Mouse (Mus musculus) cerebellum, adult 9-10 months (tissue): ENCODE measurements around the gene A930002H24Rik.
"Not testable (repeated sequence)": the region's sequence is repeated elsewhere in the genome, so short reads cannot be mapped to it uniquely, and the experiment has no call there.

Experiments used
- DNase-seq: peaks from one replicate; pipeline ENCODE4 v3.0.0; 2022

The A930002H24Rik gene

DNA sequence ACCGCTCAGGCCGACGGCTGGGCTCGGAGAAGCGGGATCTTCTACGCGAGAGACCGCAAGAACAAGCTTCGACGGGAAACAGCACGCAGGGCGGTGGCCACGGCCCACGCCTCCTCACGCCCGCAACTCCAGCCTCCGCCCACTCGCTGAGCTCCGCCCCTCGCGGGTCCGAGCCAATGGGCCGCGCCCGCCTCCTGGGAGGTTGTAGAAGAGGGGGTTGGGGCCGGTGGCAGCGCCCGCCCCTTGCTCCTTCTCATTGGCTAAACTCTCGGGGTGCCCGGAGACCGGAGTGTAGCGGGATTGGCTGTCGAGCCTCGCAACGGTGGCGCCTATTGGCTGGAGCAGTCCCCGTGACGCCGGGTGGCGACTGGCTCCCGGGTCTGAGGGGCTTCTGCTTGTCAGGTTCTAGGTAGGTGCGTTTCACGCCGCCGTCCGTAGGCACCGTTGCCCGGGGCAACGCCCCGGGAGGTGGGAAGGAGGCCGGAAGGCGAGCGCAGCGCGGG lies at the start of gene A930002H24Rik:
A930002H24Rik (minus strand) TSS at position 145 of the 503 bp plus-strand sequence.
- DNase-seq = peak; percentile 99

DNA sequence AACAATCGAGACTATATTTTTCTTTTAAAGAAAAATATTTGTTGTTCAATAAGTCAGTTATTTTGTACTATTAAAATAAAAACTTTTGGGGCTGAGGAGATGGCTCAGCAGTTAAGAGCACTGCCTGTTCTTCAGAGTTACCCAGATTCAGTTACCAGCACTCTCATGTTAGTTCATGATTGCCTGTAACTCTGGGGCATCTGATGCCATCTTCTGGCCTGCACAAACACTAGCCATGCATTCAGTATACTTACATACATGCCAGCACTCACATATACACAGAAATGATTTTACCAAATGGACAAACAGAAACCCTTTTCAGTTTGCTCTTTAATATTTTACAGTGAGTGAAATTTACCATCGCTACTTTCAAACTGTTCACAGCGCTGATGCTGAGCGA lies 45.7 kb upstream of the A930002H24Rik start:
- no peak for DNase-seq

DNA sequence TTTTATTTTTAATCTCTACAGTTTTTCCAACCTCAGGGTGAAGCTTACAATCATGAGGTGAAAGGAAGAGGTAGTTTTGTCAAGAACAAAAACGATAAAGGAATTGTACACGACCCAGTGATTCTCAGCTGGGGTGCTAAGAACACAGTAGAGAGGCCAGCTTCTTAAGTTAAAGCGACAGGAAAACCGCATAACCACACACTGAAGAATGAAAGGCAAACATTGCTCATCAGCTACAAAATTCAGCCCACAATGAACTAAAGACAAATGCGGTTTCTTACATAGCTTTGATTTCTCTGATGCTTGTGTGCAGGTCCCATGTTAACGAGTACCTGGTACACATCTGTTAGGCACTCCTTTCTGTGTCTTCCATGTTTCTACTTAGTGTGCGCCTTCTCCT lies 33.5 kb upstream of the A930002H24Rik start:
- DNase-seq = no peak

DNA sequence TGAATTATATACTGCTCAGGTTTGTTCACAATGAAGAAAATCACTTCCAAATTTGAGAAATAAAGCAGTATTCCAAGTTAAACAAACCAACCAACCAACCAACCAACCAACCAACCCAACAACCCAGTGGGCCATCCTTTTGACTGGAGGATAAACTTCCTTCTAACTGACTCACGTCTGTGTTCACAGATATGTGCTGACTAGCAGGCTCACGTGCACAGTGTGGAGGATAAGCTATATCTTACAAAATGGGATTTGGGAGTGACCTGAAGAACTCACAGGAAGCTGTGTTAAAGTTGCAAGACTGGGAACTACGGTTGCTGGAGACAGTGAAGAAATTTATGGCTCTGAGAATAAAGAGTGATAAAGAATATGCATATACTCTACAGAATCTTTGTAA lies 32.2 kb upstream of the A930002H24Rik start:
- DNase-seq = no peak

DNA sequence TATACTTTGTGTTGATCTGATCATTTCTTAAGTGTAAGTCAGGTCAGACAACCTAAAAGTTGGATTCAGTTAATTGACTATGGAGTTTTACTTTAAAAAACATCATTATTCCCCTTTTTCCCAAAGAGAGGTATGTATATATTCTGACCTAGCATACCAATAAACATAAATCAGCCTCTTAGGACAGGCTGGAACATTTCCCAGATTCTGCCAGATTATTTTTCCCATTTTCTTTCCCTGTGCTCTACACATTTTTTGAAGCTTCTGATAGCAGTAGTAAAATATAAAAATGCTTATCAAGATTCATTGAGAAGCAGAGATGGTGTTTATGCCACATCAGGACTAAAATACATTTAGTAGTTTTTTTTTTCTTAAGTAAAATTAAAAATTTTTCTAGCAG lies 27.0 kb upstream of the A930002H24Rik start:
- DNase-seq = no peak

DNA sequence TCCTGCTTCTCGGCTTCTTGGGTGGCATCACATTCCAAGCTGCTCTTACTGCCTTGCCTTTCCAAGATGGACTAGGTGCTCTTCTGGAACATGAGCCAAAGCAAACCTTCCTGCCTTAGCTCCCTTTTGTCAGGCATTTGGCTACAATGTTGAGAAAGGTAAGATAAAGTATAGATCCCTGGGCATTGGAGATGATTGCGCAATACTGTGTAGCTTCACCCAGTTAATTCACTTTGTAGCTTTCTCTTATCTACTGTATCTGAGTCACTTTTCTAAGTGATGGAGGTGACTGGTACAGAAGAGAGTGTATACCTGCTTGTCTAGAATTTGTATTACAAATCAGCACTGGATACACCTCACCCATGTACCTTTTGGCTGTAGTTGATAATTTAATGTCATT lies 23.4 kb upstream of the A930002H24Rik start:
- DNase-seq = no peak

DNA sequence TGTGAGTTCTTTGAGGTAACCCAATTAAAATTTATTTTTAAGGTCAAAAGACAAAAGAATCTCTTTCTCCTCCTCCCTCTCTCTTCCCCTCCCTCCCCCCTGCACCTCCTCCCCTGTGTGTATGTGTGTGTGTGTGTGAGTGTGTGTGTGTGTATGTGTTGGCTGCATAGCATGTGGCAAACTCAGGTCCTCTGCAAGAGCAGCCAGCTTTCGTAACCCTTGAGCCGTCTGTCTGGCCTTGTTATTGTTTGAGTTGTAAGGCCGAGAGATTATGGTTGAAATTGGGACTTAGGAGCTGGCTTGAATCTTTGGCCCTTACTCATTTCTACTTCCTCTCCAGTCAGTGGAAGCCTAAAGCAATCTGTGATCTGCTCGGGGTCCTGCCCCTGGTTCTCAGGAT lies 16.4 kb upstream of the A930002H24Rik start:
- DNase-seq = no peak

DNA sequence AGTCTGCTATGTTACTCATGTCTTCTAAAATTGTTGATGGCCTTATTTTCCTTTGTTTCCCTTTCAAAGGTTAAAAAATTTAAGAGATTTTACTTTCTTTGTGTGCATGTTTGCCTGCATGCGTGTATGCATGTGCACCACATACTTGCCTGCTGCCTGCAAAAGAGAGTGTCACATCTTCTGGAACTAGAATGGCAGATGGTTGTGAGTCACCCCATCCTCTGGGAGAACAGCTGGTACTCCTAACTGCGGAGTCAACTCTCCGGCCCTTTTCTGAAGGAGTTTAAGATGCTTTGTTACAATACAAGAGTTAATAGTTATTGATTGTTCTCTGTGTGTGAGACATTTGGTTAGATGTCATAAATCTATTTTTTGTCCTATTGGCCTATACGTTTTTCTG lies 15.3 kb upstream of the A930002H24Rik start:
- DNase-seq = no peak

DNA sequence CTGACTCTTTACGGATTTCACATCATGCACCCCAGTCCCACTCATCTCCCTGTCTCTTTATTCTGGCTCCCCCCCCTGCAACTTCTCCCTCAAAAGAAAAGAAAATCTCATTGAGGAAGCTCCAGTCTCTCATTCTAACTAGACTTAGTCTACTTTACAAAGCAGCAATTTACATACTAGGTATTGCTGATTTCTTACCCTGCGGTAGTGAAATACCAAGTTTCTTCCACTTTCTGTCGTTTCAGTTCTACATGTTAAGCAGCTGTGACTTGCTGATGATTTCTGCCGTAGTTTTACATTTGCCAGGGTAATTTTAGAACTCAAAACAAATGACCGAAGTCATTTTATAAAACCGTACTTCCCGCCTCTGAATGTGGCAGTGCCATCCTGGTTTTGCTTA lies 8.2 kb upstream of the A930002H24Rik start:
- DNase-seq = no peak

DNA sequence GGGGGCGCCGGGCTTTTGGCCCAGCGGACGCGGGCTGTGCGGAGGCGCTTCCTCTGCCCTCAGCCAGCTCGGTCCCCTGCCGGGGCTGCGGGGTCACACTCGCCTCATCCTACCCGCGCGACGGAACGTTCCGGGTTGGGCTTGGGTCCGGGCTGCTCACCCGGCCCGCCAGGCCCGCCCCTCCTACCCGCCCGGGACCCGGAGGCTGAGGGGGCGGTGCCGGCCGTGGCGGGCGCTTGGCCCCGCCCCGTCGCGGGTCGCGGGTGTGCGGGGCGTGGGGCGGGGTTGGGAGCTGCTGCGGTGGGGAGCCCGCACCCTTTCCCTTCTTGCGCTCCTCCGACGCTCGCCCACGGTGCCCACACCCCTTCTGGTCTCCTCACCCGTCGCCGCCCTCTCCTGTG lies 580 bp upstream of the A930002H24Rik start:
- DNase-seq = no peak

DNA sequence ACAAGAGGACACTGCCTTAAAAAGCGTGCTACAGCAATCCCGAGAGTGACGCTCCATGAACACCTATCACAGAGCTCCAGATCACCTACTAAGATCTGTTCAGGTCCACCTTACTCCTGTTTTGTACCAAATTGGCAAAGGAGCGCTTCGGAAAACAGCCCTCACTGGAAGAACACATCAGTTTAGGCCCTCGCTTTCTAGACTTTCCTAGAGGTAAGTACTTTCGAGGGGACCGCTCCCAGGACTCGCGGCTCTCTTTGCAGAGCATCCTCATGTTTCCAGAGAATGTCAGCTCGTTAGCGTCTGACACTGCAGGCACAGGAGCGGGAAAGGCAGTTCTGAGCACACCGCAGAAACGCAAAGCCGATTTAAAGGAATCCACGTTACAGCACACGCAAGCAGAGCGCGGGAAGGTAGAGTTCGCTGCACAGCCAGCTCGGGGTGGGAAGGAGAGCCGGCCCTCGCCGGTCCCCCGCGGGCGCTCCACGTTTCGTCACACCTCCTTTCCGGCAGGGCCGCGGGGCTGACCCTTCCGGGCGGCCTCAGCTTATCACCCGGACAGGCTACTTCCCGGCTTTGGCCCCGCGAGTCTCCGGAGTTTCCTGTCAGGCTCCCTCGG lies 470 bp downstream of the A930002H24Rik start, which contains the start of gene Fer:
Fer (plus strand) TSS at position 51 of the 619 bp plus-strand sequence.
- DNase-seq = no peak

DNA sequence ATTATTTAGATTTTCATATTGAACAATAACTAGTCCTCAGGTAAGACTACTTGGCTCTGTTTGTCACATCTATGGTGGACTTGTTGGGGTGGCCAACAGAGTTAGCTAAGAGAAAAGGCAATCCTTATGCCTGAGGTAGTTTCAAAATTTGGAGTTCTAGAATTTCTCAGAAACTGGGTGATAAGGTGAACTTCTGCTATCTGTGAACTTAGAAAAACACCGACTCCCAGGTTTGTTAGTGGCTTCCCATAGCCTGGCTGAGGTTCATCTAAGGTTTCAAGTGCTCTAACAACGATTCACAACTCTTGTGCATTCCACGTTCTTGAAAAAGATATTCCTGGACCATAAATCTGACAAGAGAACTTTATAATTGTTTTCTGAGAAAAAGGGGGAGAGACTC lies 1.2 kb downstream of the A930002H24Rik start:
- DNase-seq = no peak

DNA sequence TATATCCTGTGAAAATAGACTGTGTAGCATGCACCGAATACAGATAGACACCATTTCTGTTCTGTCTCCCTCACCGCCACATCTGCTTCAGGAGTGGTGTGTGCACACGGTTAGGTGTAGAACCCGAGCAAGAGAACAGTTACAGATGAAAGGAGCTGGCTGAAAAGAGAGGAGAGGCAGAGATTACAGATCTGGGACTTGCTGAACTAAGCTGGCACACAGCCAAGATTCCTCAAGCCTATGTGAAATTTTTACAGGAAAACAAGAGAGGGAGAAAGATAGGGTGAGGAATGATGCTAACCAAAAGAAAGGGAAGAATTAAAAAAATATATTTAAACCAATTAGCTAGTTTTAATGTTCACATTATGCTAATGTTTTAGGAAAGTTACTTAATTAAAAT lies 2.6 kb downstream of the A930002H24Rik start:
- no peak for DNase-seq

DNA sequence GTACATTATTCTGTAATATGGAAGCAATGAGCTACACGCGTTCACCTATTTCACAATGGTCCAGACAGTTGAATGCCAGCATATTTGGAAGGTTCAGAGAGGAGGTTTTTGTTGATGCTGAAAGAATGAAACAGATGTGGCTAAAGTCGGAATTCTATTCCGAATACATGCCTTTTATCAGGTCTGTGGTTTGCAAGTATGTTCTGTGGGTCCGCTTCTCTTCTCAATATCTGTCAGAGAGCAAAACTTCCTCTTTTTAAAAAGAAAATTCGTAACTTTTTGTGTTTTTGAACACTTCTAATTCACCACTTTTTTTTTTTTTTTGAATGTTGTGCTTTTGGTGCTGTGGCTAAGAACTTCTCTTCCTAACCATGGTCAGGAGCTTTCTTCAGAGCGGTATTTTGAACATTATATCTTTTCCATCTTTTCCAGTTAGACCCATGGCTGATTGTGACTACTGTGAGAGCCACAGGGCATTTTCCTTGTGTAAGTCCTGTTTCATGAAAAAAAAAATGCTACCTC lies 6.5 kb downstream of the A930002H24Rik start:
- DNase-seq = no peak

DNA sequence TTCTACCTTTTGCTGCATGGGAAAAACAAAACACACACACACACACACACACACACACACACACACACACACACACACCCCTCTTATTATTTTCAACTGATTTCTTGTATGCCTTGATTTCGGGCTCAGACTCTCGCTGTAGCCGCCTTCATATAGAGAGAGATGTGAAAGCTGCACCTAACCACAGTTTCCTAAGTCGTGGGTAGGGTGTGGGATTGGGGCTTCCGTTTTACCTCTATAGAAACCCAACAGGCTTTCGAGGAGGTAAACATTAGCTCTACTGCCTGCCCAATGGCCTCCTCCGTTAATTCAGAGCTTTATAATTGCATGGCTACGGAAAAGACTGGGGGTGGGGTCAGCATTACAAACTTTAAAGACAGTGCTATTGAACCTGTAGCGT lies 13.6 kb downstream of the A930002H24Rik start:
- no peak for DNase-seq

DNA sequence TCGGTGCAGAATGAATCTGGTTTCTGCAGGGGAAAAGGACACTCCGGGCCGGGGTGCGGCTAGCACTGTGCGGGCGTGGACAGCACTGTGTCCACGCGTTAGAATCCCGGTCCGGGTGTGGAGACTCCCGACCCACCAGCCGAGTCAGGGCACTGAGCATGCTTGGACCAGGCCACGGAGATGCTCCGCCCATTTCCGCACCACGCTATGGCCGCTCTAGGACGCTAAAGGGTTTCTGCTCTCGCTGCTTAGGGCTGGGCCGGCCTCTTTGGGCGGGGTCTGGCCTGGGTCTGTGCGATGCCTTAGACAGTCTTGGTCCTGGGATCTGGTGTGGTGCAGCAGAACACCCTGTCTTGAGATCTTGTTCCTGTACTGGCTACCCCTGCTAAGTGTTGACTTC lies 14.0 kb downstream of the A930002H24Rik start:
- peak; percentile 86 for DNase-seq

DNA sequence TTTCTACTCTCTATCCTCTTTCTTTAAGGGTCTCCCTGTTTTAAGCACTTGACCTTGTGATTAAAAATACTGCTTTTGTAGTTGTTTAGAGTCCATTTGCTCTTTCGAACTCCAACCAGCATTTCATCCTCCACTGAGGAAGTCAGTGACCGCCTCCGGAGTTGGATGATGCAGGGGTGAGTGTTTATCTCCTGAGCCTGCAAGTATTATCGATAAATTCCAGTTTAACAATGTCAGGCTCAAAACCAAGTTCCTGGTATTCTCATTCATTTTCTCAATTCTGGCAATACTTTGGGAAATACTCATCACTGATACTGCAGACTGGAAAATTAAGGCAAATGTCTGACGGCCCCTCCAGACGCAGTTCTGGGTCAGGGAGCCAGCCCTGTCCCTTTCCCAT lies 14.4 kb downstream of the A930002H24Rik start:
- DNase-seq = no peak

DNA sequence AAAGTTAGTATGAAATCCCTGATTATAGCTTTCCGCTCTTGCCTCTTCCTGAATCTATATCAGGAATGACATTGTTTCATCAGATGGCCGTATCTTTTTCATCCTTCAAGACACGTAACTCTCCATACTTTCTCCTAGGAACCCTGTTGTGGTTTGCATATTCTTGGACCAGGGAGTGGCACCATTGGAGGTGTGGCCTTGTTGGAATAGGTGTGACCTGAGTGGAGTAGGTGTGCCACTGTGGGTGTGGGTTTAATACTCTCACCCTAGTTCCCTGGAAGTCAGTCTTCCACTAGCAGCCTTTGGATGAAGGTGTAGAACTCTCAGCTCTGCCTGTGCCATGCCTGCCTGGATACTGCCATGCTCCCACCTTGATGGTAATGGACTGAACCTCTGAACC lies 17.8 kb downstream of the A930002H24Rik start:
- DNase-seq = not testable (repeated sequence)

DNA sequence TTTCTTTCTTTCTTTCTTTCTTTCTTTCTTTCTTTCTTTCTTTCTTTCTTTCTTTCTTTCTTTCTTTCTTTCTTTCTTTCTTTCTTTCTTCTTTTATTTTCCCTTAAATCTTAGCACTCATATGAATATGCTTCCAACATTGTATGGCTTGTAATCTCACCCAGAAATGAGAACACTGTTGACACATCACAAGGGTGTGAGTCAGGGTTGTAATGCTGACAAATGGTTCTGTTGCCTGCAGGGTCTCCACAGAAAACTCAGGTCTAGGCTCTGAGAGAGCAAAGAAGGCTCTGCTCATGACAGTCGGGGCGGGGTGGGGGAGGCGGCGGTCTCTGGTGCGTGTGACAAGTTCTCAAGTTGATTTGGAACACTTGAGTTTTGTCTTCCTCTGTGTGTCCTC lies 18.7 kb downstream of the A930002H24Rik start:
- no peak for DNase-seq

DNA sequence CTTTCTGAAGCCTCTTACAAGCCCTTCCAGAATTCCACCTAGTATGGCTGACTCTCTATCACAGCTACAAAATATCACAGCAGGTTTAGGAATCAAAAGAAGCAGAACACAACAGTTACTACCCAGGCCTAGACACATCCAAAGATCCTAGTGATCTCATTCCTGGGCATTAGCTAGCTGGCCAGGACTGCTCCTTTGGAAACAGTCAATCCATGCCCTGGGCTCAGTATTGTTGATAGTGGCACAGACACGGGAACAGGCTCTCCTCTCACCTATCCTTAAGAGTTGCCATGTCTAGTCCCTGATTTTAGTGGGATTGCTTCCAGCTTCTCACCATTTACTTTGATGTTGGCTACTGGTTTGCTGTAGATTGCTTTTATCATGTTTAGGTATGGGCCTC lies 21.4 kb downstream of the A930002H24Rik start:
- no peak for DNase-seq

DNA sequence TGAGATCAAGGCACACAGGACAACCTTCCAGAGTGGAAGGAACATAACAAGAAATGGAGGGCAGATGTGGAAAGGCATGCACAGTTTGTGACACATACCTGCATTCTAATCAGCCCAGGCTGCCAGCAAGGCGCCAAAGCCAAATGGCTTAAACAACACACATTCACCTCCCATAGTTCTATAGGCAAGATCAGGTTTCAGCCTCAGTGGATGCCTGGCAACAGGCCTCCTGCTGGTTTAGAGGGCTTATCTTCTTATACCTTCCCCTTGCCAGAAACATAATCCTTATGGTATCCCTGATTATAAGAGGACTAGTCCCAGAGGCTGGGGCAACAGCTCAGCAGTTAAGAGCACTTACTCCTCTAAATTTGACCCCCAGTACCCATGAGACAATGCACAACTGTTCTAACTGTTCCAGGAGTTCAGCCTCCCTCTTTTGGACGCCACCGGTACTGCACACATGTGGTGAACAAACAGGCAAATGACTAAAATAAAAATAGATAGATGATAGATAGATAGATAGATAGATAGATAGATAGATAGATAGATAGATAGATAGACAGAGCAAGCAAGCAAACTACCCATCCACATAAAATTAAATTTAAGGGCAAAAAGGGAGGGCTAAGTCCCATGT lies 23.8 kb downstream of the A930002H24Rik start:
- no peak for DNase-seq

DNA sequence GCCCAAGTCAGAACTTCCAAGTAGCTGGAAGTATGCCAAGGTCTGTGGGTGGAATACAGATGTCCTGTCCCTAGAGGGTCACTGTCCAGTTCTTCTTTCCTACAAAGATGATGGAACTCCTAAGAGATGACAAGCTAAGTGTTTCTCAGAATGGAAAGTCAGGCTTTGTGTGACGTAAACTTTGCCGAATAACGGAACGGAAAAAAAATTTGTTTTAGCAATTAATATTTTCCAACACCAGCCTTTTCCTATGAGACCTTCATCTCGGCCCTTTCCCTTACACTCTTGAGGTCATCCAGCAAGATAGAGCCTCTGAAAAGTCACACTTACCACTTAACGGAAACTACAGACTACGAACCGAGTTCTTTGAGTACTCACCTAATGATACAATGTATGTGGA lies 25.4 kb downstream of the A930002H24Rik start:
- DNase-seq = no peak

DNA sequence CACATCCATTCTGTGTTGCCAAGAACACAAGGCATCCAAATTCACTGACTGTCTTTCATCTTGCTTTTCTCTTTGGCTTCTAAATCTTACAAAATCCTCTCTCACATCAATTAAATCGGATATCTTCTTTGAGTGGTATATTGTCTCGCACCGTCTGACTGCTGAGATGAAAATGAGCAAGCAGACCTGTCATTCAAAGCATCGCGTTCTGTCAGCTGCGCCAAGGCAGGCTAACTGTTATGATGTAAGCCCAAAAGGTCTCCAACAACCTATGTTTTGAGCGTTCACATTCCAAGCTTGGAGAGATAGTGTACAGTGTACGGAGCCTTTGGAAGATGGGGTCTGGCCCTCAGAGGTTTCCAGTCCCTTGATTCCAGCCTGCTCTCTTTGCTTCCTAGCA lies 26.9 kb downstream of the A930002H24Rik start:
- no peak for DNase-seq

DNA sequence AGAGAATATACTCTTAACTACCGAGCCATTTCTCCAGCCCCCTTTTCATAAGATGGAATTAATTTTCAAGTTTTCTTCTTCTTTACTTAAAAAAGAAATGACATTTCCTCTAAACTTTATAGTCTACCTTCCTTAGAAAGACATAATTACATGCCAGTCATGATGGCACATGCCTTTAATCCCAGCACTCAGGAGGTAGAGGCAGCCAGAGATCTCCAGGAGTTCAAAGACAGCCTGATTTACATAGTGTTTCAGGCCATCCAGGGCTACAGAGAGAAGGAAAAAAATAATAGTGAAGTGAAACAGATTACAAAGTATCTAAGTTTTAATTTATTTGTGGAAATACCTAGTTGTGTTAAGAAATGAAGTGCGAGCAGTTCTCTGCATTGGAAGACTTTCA lies 27.4 kb downstream of the A930002H24Rik start:
- no peak for DNase-seq

DNA sequence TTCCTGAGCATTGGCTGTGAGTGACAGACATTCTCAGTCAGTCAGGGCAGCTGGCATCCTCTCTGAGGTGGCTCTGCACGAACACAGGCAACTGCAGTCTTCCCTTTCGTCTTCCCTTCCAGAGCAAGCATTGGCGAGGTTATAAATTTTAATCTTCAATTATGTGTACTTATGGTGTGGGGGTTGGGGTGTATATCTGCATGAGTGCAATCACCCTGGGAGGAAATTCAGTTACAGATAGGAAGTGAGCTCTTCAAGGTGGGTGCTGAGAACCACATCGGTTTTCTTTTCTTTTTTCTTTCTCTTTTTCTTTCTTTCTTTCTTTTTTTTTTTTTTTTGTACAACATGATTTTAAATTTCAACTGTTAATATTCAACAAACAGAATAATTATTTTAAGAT lies 32.0 kb downstream of the A930002H24Rik start:
- DNase-seq = no peak
